Mouse (Mus musculus): ENCODE results near the gene Sdk1.

DNA sequence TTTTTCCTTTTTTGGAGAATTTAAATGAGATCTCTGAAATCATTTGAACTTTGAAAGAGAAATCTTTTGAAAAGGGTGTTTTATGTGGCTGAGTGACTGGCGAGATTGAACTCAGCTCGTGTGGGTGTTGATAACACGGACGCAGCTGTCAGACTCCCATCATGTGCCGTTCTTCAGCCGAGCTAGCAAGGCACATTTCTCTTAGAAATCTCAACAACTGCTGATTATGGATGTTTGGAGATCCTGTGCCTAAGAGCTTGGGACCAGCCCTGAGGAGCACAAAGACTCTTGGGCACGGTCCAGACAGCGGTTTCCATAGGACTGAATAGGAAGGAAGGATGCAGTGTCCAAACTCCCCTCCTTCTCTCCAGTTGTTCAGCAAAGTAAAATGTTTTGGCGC lies 648.5 kb downstream of the Sdk1 start:
- TF ChIP-seq POLR2A (IDR thresholded peaks at IDR 0.05; ENCODE audit: control insufficient read depth, low read depth, low read length) (no peak), CTCF (IDR thresholded peaks at IDR 0.05; ENCODE audit: control insufficient read depth, insufficient read depth, insufficient replicate concordance, low read depth, low read length) (no peak)

Data from testis, adult 2 months (tissue).